Mouse (Mus musculus) central nervous system, embryonic 11.5 days (tissue): ENCODE data around the gene Gm21876. TPM values are rescaled to one million over a fixed set of nuclear protein-coding genes. Genes with fewer than 3 reads are reported as not detected.

ENCODE experiments used
- polyA plus RNA-seq: library from polyadenylated mRNA; depleted of rRNA; stranded (reverse); fragments of >200 nt; gene quantifications from 2 replicates; pipeline ENCODE4 v1.2.3, GENCODE M21; 2012; rRNA removed

Gene Gm21876
- not detected in 2 replicates for polyA plus RNA-seq

GRCm38 (mm10) chrX:21175553-21175952, at the start of gene Gm21876:
TSS of gene Gm21876 (minus strand) at chrX:21175653.

Other genes starting within 250 kb of the Gm21876 start
- gene Cfp, start 244.1 kb downstream of the Gm21876 start, polyA plus RNA-seq, result 20.5 and 23.8 TPM in 2 replicates
- 13.7 and 21.4 TPM in 2 replicates for gene Elk1, start 225.0 kb downstream of the Gm21876 start, polyA plus RNA-seq
- 33.6 and 36.0 TPM in 2 replicates for gene Uxt, start 213.6 kb downstream of the Gm21876 start, polyA plus RNA-seq
- gene Zfp182, start 113.3 kb downstream of the Gm21876 start, polyA plus RNA-seq, result 6.6 and 8.6 TPM in 2 replicates
- gene Spaca5, start 107.2 kb downstream of the Gm21876 start, polyA plus RNA-seq, result not detected in 2 replicates
- gene Zfp300, start 86.1 kb downstream of the Gm21876 start, polyA plus RNA-seq, result 0.96 and 1.3 TPM in 2 replicates
- not detected in 2 replicates for gene Ssxa1, start 59.8 kb downstream of the Gm21876 start, polyA plus RNA-seq